Mouse (Mus musculus) forebrain, embryonic 13.5 days (tissue): ENCODE data around the gene Man2b2. TPM values are rescaled to one million over a fixed set of nuclear protein-coding genes. Genes with fewer than 3 reads are reported as not detected.
"Not testable (repeated sequence)": the region's sequence is repeated elsewhere in the genome, so short reads cannot be mapped to it uniquely, and the experiment has no call there.

ENCODE experiments used
- ATAC-seq: fragments of 200-750 bp; cut with Nextera tagmentation; 2 replicates; pipeline ENCODE4 v1.8.0; 2017
- H3K27ac ChIP-seq: fragments of 300-500 bp; sonication (generic); 2 replicates; pipeline ENCODE4 v1.5.1; 2015; ENCODE audit warnings: inconsistent platforms, mild to moderate bottlenecking, moderate library complexity
- H3K27me3 ChIP-seq: fragments of 300-500 bp; sonication (generic); 2 replicates; pipeline ENCODE4 v1.6.1; 2015; ENCODE audit warnings: mild to moderate bottlenecking, inconsistent platforms
- H3K36me3 ChIP-seq: fragments of 300-500 bp; sonication (generic); 2 replicates; pipeline ENCODE4 v1.6.1; 2015; ENCODE audit warnings: mild to moderate bottlenecking, inconsistent platforms; ENCODE audit not compliant: poor library complexity, severe bottlenecking
- H3K4me1 ChIP-seq: fragments of 300-500 bp; sonication (generic); 2 replicates; pipeline ENCODE4 v1.6.1; 2015; ENCODE audit warnings: inconsistent platforms
- H3K4me2 ChIP-seq: fragments of 300-500 bp; sonication (generic); 2 replicates; pipeline ENCODE4 v1.6.1; 2015; ENCODE audit warnings: inconsistent platforms, mild to moderate bottlenecking, moderate library complexity
- H3K4me3 ChIP-seq: fragments of 300-500 bp; sonication (generic); 2 replicates; pipeline ENCODE4 v1.5.1; 2015; ENCODE audit warnings: mild to moderate bottlenecking, inconsistent platforms
- H3K9ac ChIP-seq: fragments of 300-500 bp; sonication (generic); 2 replicates; pipeline ENCODE4 v1.6.1; 2015; ENCODE audit warnings: mild to moderate bottlenecking, inconsistent platforms
- H3K9me3 ChIP-seq: fragments of 300-500 bp; sonication (generic); replicated peaks from 2 replicates; pipeline ENCODE4 v1.6.1; 2016; ENCODE audit warnings: inconsistent platforms
- WGBS: fragments of 180-500 bp; shearing (Covaris S2); methylation state at CpG from one replicate; pipeline ENCODE4 v1.1.7; 2015; 5-methylcytosine and 5-hydroxymethylcytosine counted together
- polyA plus RNA-seq: library from polyadenylated mRNA; unstranded; fragments of >200 nt; fragmentation: Nextera tagmentation; extraction: Ambion mirVana; gene quantifications from 2 replicates; pipeline ENCODE4 v1.2.1, GENCODE M21; 2015

Man2b2 gene
- polyA plus RNA-seq, 1 experiment from 2014 or later = 5.8 TPM

- Histone ChIP-seq H3K27me3 (no peaks in the 10 kb centered on the region), H3K9me3 (no peaks in the 10 kb centered on the region), H3K27ac (no peak overlapping the region), H3K4me2 (no peak overlapping the region), H3K9ac (no peak overlapping the region), H3K4me3 (no peak overlapping the region), H3K4me1 (no peaks in the 10 kb centered on the region), H3K36me3 (peaks cover 8% of the 10 kb centered on the region)
- no peak for ATAC-seq
- 95% methylated on average over 4 of the region's 4 CpGs for WGBS
Observed at GRCm38 (mm10) chr5:36822907-36823306, 7.5 kb downstream of the Man2b2 start.

GRCm38 (mm10) chr5:36820142-36820541 lies 10.3 kb downstream of the Man2b2 start:
- WGBS = 49% methylated on average over 6 of the region's 6 CpGs
- Histone ChIP-seq H3K9ac (no peak overlapping the region), H3K4me1 (no peaks in the 10 kb centered on the region), H3K4me3 (no peak overlapping the region), H3K27ac (no peak overlapping the region), H3K4me2 (no peak overlapping the region), H3K27me3 (no peaks in the 10 kb centered on the region), H3K9me3 (no peaks in the 10 kb centered on the region), H3K36me3 (peaks cover 8% of the 10 kb centered on the region)
- no peak for ATAC-seq

DNA sequence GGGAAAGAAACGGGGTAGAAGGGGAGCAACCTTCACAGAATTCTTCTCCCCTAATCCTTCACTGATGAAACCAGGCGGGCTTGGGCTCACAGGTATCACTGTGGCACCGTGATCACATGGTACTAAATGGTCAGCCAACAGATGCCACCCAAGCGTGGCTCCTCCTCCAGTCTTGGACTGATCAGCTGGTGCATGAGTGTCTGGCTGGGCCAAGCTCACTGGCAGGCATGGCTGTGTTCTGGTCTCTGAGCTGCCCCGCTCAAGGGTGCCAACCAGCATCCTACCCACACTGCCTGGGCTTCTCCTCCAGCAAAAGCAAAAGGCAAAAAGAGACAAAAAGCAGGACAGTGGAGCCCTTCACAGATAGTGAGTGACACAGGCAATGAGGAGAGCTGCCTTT lies 10.7 kb downstream of the Man2b2 start:
- ATAC-seq = no peak
- Histone ChIP-seq H3K27ac (no peak overlapping the region), H3K9ac (no peak overlapping the region), H3K4me2 (no peak overlapping the region), H3K36me3 (peaks cover 8% of the 10 kb centered on the region), H3K4me1 (no peaks in the 10 kb centered on the region), H3K27me3 (no peaks in the 10 kb centered on the region), H3K9me3 (no peaks in the 10 kb centered on the region), H3K4me3 (no peak overlapping the region)
- 89% methylated on average over 5 of the region's 5 CpGs for WGBS

GRCm38 (mm10) chr5:36817738-36818137 lies 12.7 kb downstream of the Man2b2 start:
- Histone ChIP-seq H3K4me2 (no peak overlapping the region), H3K27me3 (no peaks in the 10 kb centered on the region), H3K4me3 (no peak overlapping the region), H3K36me3 (no peaks in the 10 kb centered on the region; the same call in 1 of the 2 replicates), H3K9me3 (no peaks in the 10 kb centered on the region), H3K9ac (no peak overlapping the region), H3K27ac (no peak overlapping the region), H3K4me1 (no peaks in the 10 kb centered on the region)
- ATAC-seq = no peak
- 59% methylated on average over 3 of the region's 3 CpGs for WGBS

DNA sequence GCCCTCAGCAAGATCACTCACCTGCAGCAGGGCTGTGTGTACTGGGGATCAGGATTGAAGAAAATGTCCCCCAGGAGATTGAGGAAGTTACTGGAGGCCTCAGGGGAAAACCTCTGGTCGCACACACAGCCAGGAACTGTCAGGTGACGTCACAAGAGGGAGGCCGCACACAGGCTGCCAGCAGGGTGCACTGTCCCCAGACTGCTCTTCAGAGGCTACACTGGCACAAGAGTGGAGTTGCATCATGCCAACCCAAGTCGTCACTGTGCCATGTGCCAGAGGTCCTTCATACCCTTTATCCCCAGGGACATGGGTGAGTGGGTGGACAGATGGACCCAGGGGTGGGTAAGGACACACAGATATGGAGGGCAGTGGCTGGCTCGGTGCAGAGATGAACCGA lies 15.9 kb downstream of the Man2b2 start:
- ATAC-seq = no peak
- Histone ChIP-seq H3K36me3 (no peaks in the 10 kb centered on the region; the same call in 1 of the 2 replicates), H3K9ac (no peak overlapping the region), H3K4me2 (no peak overlapping the region), H3K4me3 (no peak overlapping the region), H3K4me1 (no peaks in the 10 kb centered on the region), H3K27me3 (no peaks in the 10 kb centered on the region), H3K9me3 (no peaks in the 10 kb centered on the region), H3K27ac (no peak overlapping the region)
- WGBS = 70% methylated on average over 6 of the region's 6 CpGs

DNA sequence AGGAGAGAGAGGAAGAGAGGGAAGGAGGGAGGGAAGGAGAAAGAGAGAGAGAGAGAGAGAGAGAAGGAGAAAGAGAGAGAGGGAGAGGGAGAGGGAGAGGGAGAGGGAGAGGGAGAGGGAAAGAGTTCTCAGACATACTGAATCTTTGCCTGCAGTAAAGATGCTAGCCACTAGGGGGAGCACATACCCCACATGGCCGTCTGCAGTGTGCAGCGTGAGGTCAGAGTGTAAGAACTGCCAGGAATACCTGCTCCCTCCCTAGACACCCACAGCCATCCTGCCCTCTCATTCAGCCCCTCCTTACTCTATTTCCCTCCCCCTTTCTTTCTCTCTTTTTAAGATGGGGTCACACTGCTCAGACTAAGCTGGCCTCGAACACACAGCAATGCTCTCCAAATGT lies 19.0 kb downstream of the Man2b2 start:
- Histone ChIP-seq H3K4me3 (no peak overlapping the region), H3K9ac (no peak overlapping the region), H3K9me3 (no peaks in the 10 kb centered on the region), H3K36me3 (no peaks in the 10 kb centered on the region; the same call in 1 of the 2 replicates), H3K4me1 (no peaks in the 10 kb centered on the region), H3K27me3 (no peaks in the 10 kb centered on the region), H3K4me2 (no peak overlapping the region), H3K27ac (no peak overlapping the region)
- WGBS = 31% methylated on average over 3 of the region's 3 CpGs
- peak; percentile 65 for ATAC-seq

DNA sequence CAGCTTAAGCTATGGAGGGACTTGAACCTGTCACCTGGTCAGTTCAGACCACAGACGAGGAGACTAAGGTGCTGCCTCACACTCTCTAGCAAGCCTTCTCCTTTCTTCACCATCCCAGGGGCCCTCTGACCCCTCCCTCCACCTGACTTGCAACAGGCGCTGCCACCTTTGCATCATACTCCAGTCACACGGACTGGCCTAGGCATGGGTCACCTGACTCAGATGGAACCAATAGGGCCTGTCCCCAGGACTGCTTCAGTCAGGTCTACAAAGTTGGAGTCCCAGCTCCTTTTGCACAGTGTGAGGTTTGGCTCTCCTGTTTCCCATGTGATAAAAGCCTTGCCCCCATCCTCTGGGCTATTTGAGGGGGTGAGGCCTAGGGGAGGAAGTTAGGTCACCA lies 19.8 kb downstream of the Man2b2 start:
- Histone ChIP-seq H3K4me1 (no peaks in the 10 kb centered on the region), H3K27ac (no peak overlapping the region), H3K36me3 (no peaks in the 10 kb centered on the region; the same call in 1 of the 2 replicates), H3K9ac (no peak overlapping the region), H3K27me3 (no peaks in the 10 kb centered on the region), H3K9me3 (no peaks in the 10 kb centered on the region), H3K4me2 (no peak overlapping the region), H3K4me3 (no peak overlapping the region)
- ATAC-seq = no peak
- 87% methylated on average over 3 of the region's 3 CpGs for WGBS

- WGBS = 90% methylated on average over 7 of the region's 7 CpGs
Observed at GRCm38 (mm10) chr5:36809123-36809522, 21.3 kb downstream of the Man2b2 start.

DNA sequence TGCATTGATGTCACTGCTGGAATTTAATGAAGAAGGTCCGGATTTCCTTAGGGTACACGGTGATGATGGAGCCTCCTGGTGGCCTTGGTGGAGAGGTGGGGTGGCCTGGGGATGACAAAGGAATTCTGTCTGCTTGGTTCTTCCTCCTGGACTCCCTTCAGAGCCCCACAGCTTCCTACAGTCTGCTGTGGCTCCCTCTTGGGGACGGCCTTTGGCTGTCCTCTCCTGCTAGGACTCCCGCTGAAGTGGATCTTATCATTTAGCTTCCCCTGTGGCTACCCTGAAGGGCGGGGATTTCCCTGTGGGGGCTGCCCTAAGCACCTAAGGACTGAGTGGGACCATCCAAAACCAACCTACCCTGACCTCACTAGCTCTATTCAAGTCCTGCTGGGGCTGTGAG lies 23.3 kb downstream of the Man2b2 start:
- H3K27me3 ChIP-seq = no peaks in the 10 kb centered on the region
- H3K9ac ChIP-seq = no peak overlapping the region
- H3K4me3 ChIP-seq = no peak overlapping the region
- no peaks in the 10 kb centered on the region for H3K9me3 ChIP-seq
- ATAC-seq = no peak
- H3K4me2 ChIP-seq = no peak overlapping the region
- H3K4me1 ChIP-seq = no peaks in the 10 kb centered on the region
- WGBS = 23% methylated on average over 5 of the region's 5 CpGs
- H3K27ac ChIP-seq = no peak overlapping the region
- H3K36me3 ChIP-seq = no peaks in the 10 kb centered on the region

More at GRCm38 (mm10) chr5:36809123-36809522, 21.3 kb downstream of the Man2b2 start:
- no peaks in the 10 kb centered on the region for H3K4me1 ChIP-seq
- H3K4me2 ChIP-seq = no peak overlapping the region
- no peaks in the 10 kb centered on the region for H3K9me3 ChIP-seq
- no peak overlapping the region for H3K27ac ChIP-seq
- no peak overlapping the region for H3K9ac ChIP-seq
- H3K27me3 ChIP-seq = no peaks in the 10 kb centered on the region
- ATAC-seq = no peak
- no peaks in the 10 kb centered on the region for H3K36me3 ChIP-seq
- H3K4me3 ChIP-seq = no peak overlapping the region

GRCm38 (mm10) chr5:36797291-36797690 lies 33.2 kb downstream of the Man2b2 start:
- H3K27me3 ChIP-seq = no peaks in the 10 kb centered on the region
- H3K9me3 ChIP-seq = no peaks in the 10 kb centered on the region
- ATAC-seq = no peak; the same call in 1 of the 2 replicates
- peak overlapping the region; percentile 63 for H3K4me2 ChIP-seq
- 0 out of 2 replicates have a peak overlapping the region, but pooled peaks have one; percentile 59 for H3K9ac ChIP-seq
- peaks cover 14% of the 10 kb centered on the region for H3K4me1 ChIP-seq
- H3K36me3 ChIP-seq = peaks cover 23% of the 10 kb centered on the region
- H3K4me3 ChIP-seq = peak overlapping the region; percentile 72
- H3K27ac ChIP-seq = no peak overlapping the region
- 55% methylated on average over 8 of the region's 8 CpGs for WGBS

- peak; percentile 86 for ATAC-seq
- Histone ChIP-seq H3K4me1 (peaks cover 14% of the 10 kb centered on the region), H3K4me3 (peak within 1 kb of the TSS; percentile 72), H3K36me3 (peaks cover 23% of the 10 kb centered on the region), H3K9ac (peak within 1 kb of the TSS; percentile 89), H3K27ac (peak within 1 kb of the TSS; percentile 95), H3K4me2 (peak within 1 kb of the TSS; percentile 63)
- not testable (repeated sequence) for H3K9me3 ChIP-seq, H3K27me3 ChIP-seq
- under 1% methylated on average over 84 of the region's 90 CpGs for WGBS
Observed at GRCm38 (mm10) chr5:36796296-36797014, 34.0 kb downstream of the Man2b2 start, which contains the start of gene Mrfap1. Gene Mrfap1 (minus strand): TSS chr5:36796772.

- Histone ChIP-seq H3K4me1 (peaks cover 14% of the 10 kb centered on the region), H3K9ac (peak overlapping the region; percentile 89), H3K4me3 (peak overlapping the region; percentile 72), H3K36me3 (peaks cover 23% of the 10 kb centered on the region), H3K27ac (peak overlapping the region; percentile 95), H3K4me2 (peak overlapping the region; percentile 63)
- H3K27me3 ChIP-seq, H3K9me3 ChIP-seq: not testable (repeated sequence)
- 3% methylated on average over 35 of the region's 37 CpGs for WGBS
- ATAC-seq = peak; percentile 58
Observed at GRCm38 (mm10) chr5:36795647-36796295, 34.7 kb downstream of the Man2b2 start.
